Mouse (Mus musculus) cerebellum, postnatal 4 days (tissue): ENCODE measurements at regions not wholly inside any gene's neighbourhood (a gene's known extent, or its start where the extent isn't known, plus 50 kb on each side); places are given as distances from the start of the nearest gene placed in this dataset.

ENCODE experiments used
- DNase-seq, 2 experiments: peaks; one replicate each; pipeline ENCODE4 v3.0.0; 2022; ENCODE audit warnings: low spot score in 2 of 2, mixed read lengths in 1 of 2

GRCm38 (mm10) chr9:68254218-68254617 lies 399.4 kb upstream of the Rora start:
- DNase-seq, result no peak

- peak in 1 of 2 experiments; percentile 16 for DNase-seq
These were observed 385.0 kb upstream of the Rora start for GRCm38 (mm10) chr9:68268551-68268950.

GRCm38 (mm10) chr9:68302232-68302925 lies 351.2 kb upstream of the Rora start:
- DNase-seq, result no peak

GRCm38 (mm10) chr9:68330721-68331120 lies 322.9 kb upstream of the Rora start:
- DNase-seq, result no peak

- no peak for DNase-seq
These were observed 312.7 kb upstream of the Rora start for GRCm38 (mm10) chr9:68340921-68341320.

GRCm38 (mm10) chr9:68341511-68341910 lies 312.1 kb upstream of the Rora start:
- no peak for DNase-seq

GRCm38 (mm10) chr9:68347426-68347825 lies 306.2 kb upstream of the Rora start:
- no peak for DNase-seq

GRCm38 (mm10) chr9:68351466-68351865 lies 302.1 kb upstream of the Rora start:
- no peak for DNase-seq

- DNase-seq, result no peak
These were observed 299.1 kb upstream of the Rora start for GRCm38 (mm10) chr9:68354470-68354869.

GRCm38 (mm10) chr9:68356078-68356477 lies 297.5 kb upstream of the Rora start:
- DNase-seq, result no peak

GRCm38 (mm10) chr9:68357231-68357630 lies 296.4 kb upstream of the Rora start:
- DNase-seq, result peak in 1 of 2 experiments; percentile 52

- DNase-seq, result no peak
These were observed 286.6 kb upstream of the Rora start for GRCm38 (mm10) chr9:68366973-68367372.

GRCm38 (mm10) chr9:68367556-68367955 lies 286.0 kb upstream of the Rora start:
- DNase-seq, result no peak

- no peak for DNase-seq
These were observed 280.9 kb upstream of the Rora start for GRCm38 (mm10) chr9:68372726-68373125.

GRCm38 (mm10) chr9:68376222-68376621 lies 277.4 kb upstream of the Rora start:
- no peak for DNase-seq

GRCm38 (mm10) chr9:68381871-68382270 lies 271.7 kb upstream of the Rora start:
- DNase-seq, result no peak

- DNase-seq, result peak in 1 of 2 experiments; percentile 49
These were observed 252.7 kb upstream of the Rora start for GRCm38 (mm10) chr9:68400930-68401329.

- DNase-seq, result peak in 1 of 2 experiments; percentile 5
These were observed 251.3 kb upstream of the Rora start for GRCm38 (mm10) chr9:68402176-68402845.

- DNase-seq, result no peak
These were observed 250.6 kb upstream of the Rora start for GRCm38 (mm10) chr9:68402981-68403380.

GRCm38 (mm10) chr9:68403516-68403915 lies 250.1 kb upstream of the Rora start:
- DNase-seq, result no peak

- DNase-seq, result no peak
These were observed 243.8 kb upstream of the Rora start for GRCm38 (mm10) chr9:68409786-68410185.

GRCm38 (mm10) chr9:68426286-68426685 lies 227.3 kb upstream of the Rora start:
- DNase-seq, result no peak

GRCm38 (mm10) chr9:68462755-68463154 lies 190.8 kb upstream of the Rora start:
- no peak for DNase-seq
